Mouse (Mus musculus): Measurements from ENCODE around the gene Kcnh6. TPM values are rescaled to one million over a fixed set of nuclear protein-coding genes. Genes with fewer than 3 reads are reported as not detected.

Kcnh6 gene
- polyA plus RNA-seq (2015; fragmentation: Nextera tagmentation; extraction: Ambion mirVana), result 2.2 and 2.5 TPM in 2 replicates

DNA sequence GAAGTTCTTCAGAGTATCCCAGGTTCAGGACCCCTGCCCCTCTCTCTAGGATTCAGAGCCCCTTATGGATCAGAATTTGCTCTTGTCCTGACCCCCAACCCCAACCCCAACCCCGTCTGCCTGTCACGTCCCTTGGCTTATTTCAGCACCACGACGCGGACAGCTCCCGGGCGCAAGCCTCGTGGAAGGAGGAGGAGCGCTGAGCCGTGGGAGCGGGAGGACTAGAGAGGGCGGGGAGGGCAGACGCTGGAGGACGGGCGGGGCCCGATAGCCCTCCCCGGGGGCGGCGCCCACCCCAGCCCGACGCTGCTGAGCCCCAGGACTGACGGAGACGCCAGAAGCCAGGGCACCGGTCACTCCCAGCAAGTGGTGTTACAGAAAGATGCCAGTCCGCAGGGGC lies at the start of gene Kcnh6:
Kcnh6 (plus strand) TSS at position 304 of the 400 bp plus-strand sequence.
- Histone ChIP-seq H3K36me3 (no peaks in the 10 kb centered on the region), H3K4me1 (replicated peaks) (peaks cover 21% of the 10 kb centered on the region), H3K9ac (no peak within 1 kb of the TSS), H3K4me2 (replicated peaks) (peak within 1 kb of the TSS; percentile 82), H3K27me3 (replicated peaks) (no peaks in the 10 kb centered on the region), H3K4me3 (replicated peaks) (peak within 1 kb of the TSS; percentile 27), H3K27ac (no peak within 1 kb of the TSS), H3K9me3 (no peaks in the 10 kb centered on the region)
- under 1% methylated on average over 25 of the region's 25 CpGs for WGBS
- ATAC-seq, result peak; percentile 71

DNA sequence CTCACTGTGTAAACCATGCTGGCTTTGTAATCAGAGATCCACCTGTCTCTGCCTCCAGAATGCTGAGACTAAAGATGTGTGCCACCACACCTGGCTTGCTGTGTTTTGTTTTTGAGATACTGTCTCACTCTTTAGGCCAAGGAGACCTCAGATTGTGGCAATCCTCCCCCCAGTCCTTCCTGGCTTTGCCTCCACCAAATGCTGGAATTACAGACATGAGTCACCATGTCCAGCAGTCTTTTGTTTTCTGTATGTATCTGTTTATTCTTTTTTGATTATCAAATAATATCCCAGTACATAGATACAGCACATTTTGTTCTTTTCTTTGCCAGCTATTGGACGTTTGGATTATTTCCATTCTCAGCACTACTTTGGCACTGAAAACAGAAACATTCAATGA lies 49.4 kb upstream of the Kcnh6 start:
- Histone ChIP-seq H3K4me1 (replicated peaks) (0 out of 2 replicates have a peak, but pooled peaks cover 3% of the 10 kb centered on the region), H3K27ac (no peak overlapping the region), H3K27me3 (replicated peaks) (no peaks in the 10 kb centered on the region), H3K4me3 (replicated peaks) (no peak overlapping the region), H3K9me3 (no peaks in the 10 kb centered on the region), H3K36me3 (no peaks in the 10 kb centered on the region), H3K4me2 (replicated peaks) (no peak overlapping the region), H3K9ac (no peak overlapping the region)
- no peak for ATAC-seq
- 47% methylated on average over 1 of the region's 1 CpGs for WGBS

DNA sequence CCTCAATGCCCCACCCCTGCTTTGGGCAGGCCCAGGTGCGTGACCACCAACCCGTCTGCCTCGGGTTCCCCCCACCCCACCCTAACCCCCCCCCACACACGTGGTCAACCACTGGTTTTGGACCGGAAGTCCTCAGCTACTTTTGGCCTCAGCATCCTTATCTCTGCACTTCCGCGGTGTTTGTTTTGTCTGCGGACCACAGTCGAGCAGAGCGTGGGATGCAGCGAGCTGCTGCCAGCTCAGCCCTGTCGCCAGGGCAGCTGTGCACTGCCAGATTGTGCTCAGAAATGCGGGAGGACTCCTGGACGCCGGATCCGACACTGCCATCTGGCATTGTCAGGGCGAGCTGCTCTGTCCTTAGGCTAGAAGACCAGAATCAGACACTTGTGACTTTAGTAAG lies 48.6 kb upstream of the Kcnh6 start:
- 33% methylated on average over 17 of the region's 17 CpGs for WGBS
- Histone ChIP-seq H3K9ac (no peak overlapping the region), H3K4me1 (replicated peaks) (0 out of 2 replicates have a peak, but pooled peaks cover 3% of the 10 kb centered on the region), H3K4me2 (replicated peaks) (no peak overlapping the region), H3K27me3 (replicated peaks) (no peaks in the 10 kb centered on the region), H3K27ac (no peak overlapping the region), H3K4me3 (replicated peaks) (no peak overlapping the region), H3K9me3 (no peaks in the 10 kb centered on the region), H3K36me3 (no peaks in the 10 kb centered on the region)
- ATAC-seq, result no peak

DNA sequence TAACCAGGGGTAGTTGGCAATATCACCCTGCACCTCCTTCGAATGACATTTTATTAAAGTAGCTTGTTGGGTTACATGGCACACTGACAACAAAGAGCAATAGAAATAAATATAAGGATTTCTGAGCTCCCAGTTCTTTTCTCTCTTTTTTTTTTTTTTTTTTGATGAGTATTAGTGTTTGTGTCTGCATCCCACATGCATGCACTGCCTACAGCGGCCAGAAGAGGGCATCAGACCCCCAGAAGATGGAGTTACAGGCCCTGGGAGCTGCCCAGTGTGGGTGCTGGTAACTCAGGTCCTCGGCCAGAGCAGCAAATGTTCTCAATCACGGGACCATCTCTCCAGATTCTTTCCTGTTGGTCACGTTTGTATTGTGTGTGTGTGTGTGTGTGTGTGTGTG lies 43.2 kb upstream of the Kcnh6 start:
- Histone ChIP-seq H3K27ac (no peak overlapping the region), H3K9me3 (no peaks in the 10 kb centered on the region), H3K4me2 (replicated peaks) (no peak overlapping the region), H3K9ac (no peak overlapping the region), H3K36me3 (no peaks in the 10 kb centered on the region), H3K27me3 (replicated peaks) (peaks cover 25% of the 10 kb centered on the region), H3K4me3 (replicated peaks) (no peak overlapping the region), H3K4me1 (replicated peaks) (peaks cover 13% of the 10 kb centered on the region)
- WGBS, result 62% methylated on average over 5 of the region's 5 CpGs
- ATAC-seq, result no peak

DNA sequence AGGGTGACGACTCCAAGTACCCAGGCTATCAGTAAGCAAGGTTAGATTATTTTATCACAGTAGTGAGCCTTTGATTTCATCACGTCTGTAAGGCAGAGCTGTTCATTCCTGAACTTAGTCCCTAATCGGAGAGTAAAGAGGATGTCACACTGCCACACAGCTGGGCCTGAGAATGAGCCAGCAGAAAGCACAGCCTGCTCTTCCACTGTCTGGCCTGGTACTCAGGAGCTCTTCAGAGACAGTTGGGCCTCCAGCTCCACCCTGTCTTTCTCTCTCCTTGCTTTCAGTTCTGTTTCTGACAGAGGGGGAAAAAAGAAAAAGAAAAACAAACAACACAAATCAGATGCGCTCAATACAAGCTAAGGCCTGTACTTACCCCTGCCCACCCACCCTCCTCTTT lies 41.6 kb upstream of the Kcnh6 start:
- Histone ChIP-seq H3K27me3 (replicated peaks) (peaks cover 30% of the 10 kb centered on the region), H3K36me3 (no peaks in the 10 kb centered on the region), H3K4me3 (replicated peaks) (no peak overlapping the region), H3K9ac (no peak overlapping the region), H3K4me1 (replicated peaks) (peaks cover 13% of the 10 kb centered on the region), H3K27ac (no peak overlapping the region), H3K9me3 (no peaks in the 10 kb centered on the region), H3K4me2 (replicated peaks) (no peak overlapping the region)
- ATAC-seq, result no peak
- WGBS, result 73% methylated on average over 4 of the region's 4 CpGs

DNA sequence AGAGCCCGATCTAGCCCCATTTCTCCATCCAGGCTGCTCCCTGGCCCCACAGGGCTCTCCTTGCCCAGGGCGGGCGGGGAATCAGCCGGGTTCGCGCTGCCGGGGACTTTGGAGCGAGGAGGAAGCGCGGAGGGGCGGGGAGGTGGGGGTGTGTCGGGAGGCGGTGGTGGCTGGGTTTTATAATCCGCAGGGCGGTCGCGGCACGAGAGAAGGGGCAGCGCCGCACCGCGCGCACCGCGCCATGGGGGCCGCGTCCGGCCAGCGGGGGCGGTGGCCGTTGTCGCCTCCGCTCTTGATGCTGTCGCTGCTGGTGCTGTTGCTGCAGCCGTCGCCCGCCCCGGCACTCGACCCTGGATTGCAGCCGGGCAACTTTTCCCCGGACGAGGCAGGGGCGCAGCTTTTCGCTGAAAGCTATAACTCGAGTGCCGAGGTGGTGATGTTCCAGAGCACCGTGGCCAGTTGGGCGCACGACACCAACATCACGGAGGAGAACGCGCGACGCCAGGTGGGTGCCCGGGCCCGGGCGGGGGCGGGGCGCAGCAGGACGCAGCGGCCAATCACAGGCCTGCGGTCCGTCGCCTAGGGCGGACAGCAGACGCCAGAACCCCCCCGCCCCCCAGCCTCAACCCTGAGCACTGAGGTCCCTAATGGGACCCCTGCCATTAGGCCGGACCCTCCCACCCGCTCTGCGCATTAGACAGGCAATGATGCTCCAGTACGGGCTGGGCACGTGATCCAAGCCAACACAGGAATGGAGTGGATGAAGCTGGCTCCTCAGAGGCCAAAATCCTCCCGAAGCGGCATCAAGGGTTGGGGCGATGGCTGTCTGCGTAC lies 40.0 kb upstream of the Kcnh6 start, which contains the start of gene Ace:
Ace (plus strand) TSS at position 205 of the 834 bp plus-strand sequence.
- peaks cover 13% of the 10 kb centered on the region for H3K4me1 ChIP-seq (replicated peaks)
- peaks cover 30% of the 10 kb centered on the region for H3K27me3 ChIP-seq (replicated peaks)
- no peaks in the 10 kb centered on the region for H3K9me3 ChIP-seq
- peak within 1 kb of the TSS; percentile 49 for H3K9ac ChIP-seq
- peak within 1 kb of the TSS; percentile 51 for H3K4me3 ChIP-seq (replicated peaks)
- H3K36me3 ChIP-seq, result no peaks in the 10 kb centered on the region
- ATAC-seq, result peak; percentile 78
- peak within 1 kb of the TSS; percentile 99 for H3K4me2 ChIP-seq (replicated peaks)
- H3K27ac ChIP-seq, result no peak within 1 kb of the TSS
- WGBS, result under 1% methylated on average over 64 of the region's 76 CpGs

DNA sequence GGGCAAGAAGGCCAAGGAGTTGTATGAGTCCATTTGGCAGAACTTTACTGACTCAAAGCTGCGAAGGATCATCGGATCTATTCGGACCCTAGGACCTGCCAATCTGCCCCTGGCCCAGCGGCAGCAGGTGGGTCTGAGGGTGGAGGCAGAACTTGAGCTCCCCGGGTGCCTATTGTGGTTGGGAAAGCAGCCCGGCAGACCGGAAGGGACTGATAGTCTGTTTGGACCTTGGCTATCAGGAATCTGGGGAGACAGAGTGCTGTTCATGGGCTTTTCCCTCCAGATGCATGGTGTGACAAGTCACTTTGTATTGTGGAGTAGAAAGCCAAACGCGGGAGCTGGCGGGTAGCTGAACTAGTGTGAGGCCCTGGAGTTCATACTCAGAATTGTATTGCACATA lies 39.0 kb upstream of the Kcnh6 start:
- WGBS, result 58% methylated on average over 10 of the region's 10 CpGs
- Histone ChIP-seq H3K4me2 (replicated peaks) (peak overlapping the region; percentile 99), H3K36me3 (no peaks in the 10 kb centered on the region), H3K4me1 (replicated peaks) (peaks cover 13% of the 10 kb centered on the region), H3K27me3 (replicated peaks) (peaks cover 30% of the 10 kb centered on the region), H3K9ac (no peak overlapping the region), H3K4me3 (replicated peaks) (no peak overlapping the region), H3K9me3 (no peaks in the 10 kb centered on the region), H3K27ac (no peak overlapping the region)
- ATAC-seq, result no peak

DNA sequence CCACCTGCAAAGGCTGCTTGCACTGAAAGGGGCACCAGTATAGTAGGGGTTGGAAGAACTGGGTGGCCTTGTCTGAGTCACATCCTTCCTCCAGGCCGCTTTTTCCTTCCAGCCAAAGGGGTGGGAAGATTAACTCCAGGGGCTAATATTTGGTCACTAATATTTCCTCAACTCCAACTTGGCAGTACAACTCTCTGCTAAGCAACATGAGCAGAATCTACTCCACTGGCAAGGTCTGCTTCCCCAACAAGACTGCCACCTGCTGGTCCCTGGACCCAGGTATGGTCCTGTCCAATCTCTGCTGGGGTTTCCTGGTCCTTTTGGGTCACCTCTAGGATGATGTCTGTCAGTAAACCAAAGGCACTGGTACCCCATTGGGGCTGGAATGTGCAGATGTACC lies 38.4 kb upstream of the Kcnh6 start:
- H3K4me2 ChIP-seq (replicated peaks), result no peak overlapping the region
- H3K36me3 ChIP-seq, result no peaks in the 10 kb centered on the region
- no peaks in the 10 kb centered on the region for H3K9me3 ChIP-seq
- peaks cover 30% of the 10 kb centered on the region for H3K27me3 ChIP-seq (replicated peaks)
- peaks cover 13% of the 10 kb centered on the region for H3K4me1 ChIP-seq (replicated peaks)
- H3K27ac ChIP-seq, result no peak overlapping the region
- 50% methylated on average over 1 of the region's 1 CpGs for WGBS
- no peak overlapping the region for H3K4me3 ChIP-seq (replicated peaks)
- H3K9ac ChIP-seq, result no peak overlapping the region
- ATAC-seq, result no peak

DNA sequence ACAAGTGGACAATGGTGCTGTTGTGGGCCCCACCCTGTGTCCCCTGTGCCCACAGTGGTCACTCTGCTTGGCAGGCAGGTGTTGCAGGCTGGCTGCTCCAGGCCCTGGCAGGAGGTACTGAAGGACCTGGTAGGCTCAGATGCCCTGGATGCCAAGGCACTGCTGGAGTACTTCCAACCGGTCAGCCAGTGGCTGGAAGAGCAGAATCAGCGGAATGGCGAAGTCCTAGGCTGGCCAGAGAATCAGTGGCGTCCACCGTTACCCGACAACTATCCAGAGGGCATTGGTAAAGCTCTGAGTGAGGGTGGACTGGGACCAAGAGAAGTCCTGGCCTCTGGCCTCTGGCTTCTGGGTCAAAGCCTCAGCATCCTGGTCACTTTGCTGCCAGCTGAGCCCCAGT lies 33.3 kb upstream of the Kcnh6 start:
- Histone ChIP-seq H3K27ac (no peak overlapping the region), H3K4me3 (replicated peaks) (no peak overlapping the region), H3K36me3 (no peaks in the 10 kb centered on the region), H3K4me1 (replicated peaks) (no peaks in the 10 kb centered on the region), H3K27me3 (replicated peaks) (0 out of 2 replicates have a peak, but pooled peaks cover 5% of the 10 kb centered on the region), H3K9me3 (no peaks in the 10 kb centered on the region), H3K9ac (no peak overlapping the region), H3K4me2 (replicated peaks) (no peak overlapping the region)
- WGBS, result 94% methylated on average over 6 of the region's 6 CpGs
- ATAC-seq, result no peak

DNA sequence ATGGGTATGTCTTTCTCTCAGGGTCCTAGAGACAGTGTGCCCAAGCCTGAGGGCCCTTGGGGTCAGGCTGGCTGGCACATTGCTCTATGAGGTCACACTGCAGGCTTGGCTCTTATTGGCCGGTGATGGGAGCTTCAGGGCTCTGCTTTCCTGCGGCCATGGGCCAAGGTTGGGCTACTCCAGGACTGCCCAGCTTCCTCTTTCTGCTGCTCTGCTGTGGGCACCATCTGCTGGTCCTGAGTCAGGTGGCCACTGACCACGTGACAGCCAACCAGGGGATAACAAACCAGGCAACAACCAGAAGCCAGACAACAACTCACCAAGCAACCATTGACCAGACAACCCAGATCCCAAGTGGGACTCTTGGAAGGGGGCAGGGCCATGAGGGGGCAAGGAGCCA lies 32.9 kb upstream of the Kcnh6 start:
- no peak overlapping the region for H3K9ac ChIP-seq
- no peaks in the 10 kb centered on the region for H3K4me1 ChIP-seq (replicated peaks)
- no peak overlapping the region for H3K4me2 ChIP-seq (replicated peaks)
- H3K36me3 ChIP-seq, result no peaks in the 10 kb centered on the region
- no peak overlapping the region for H3K4me3 ChIP-seq (replicated peaks)
- no peak for ATAC-seq
- H3K27me3 ChIP-seq (replicated peaks), result 0 out of 2 replicates have a peak, but pooled peaks cover 5% of the 10 kb centered on the region
- H3K27ac ChIP-seq, result no peak overlapping the region
- WGBS, result 66% methylated on average over 3 of the region's 3 CpGs
- H3K9me3 ChIP-seq, result no peaks in the 10 kb centered on the region

DNA sequence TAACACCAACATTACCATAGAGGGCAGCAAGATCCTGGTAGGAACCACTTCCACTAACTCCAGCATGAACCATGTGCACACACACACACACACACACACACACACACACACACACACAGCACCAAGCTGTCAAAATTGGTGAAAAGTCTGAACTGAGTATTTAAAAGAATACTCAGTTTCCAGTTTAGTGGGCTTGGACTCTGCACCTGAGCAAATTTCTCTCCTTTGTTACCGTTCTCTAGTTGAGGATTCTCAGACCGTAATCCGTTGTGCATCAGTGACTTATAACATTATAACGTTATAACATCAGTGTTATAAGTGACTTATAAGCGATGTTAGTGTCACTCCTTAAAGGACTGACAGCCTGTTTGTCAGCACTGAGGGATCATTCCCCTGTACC lies 32.3 kb upstream of the Kcnh6 start:
- H3K4me1 ChIP-seq (replicated peaks), result no peaks in the 10 kb centered on the region
- H3K9me3 ChIP-seq, result no peaks in the 10 kb centered on the region
- H3K4me2 ChIP-seq (replicated peaks), result no peak overlapping the region
- H3K36me3 ChIP-seq, result no peaks in the 10 kb centered on the region
- 88% methylated on average over 5 of the region's 5 CpGs for WGBS
- no peak overlapping the region for H3K9ac ChIP-seq
- H3K27ac ChIP-seq, result no peak overlapping the region
- ATAC-seq, result no peak
- H3K4me3 ChIP-seq (replicated peaks), result no peak overlapping the region
- no peaks in the 10 kb centered on the region for H3K27me3 ChIP-seq (replicated peaks)

DNA sequence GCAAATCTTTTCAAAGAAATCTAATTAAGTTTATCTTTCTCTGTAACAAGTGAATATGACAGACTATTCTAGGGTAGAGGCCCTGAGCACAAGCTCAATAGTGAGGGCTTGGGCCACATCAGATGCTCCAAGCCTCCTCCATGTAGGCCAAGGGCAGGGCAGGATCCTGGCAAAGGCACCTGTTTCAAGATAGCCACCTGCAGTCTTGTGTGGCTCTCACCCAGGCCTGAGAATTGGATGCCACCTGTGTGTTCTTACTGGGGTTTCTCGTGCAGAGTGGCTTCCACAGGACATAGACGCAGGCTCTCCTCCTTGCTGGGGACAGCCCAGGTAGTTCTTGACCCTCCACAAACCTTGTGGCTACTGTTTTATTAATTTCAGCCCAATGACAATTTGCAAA lies 29.7 kb upstream of the Kcnh6 start:
- no peaks in the 10 kb centered on the region for H3K27me3 ChIP-seq (replicated peaks)
- H3K9ac ChIP-seq, result no peak overlapping the region
- no peaks in the 10 kb centered on the region for H3K9me3 ChIP-seq
- H3K4me3 ChIP-seq (replicated peaks), result no peak overlapping the region
- H3K4me2 ChIP-seq (replicated peaks), result no peak overlapping the region
- no peaks in the 10 kb centered on the region for H3K4me1 ChIP-seq (replicated peaks)
- H3K36me3 ChIP-seq, result no peaks in the 10 kb centered on the region
- ATAC-seq, result no peak
- H3K27ac ChIP-seq, result no peak overlapping the region
- WGBS, result 78% methylated on average over 2 of the region's 2 CpGs

DNA sequence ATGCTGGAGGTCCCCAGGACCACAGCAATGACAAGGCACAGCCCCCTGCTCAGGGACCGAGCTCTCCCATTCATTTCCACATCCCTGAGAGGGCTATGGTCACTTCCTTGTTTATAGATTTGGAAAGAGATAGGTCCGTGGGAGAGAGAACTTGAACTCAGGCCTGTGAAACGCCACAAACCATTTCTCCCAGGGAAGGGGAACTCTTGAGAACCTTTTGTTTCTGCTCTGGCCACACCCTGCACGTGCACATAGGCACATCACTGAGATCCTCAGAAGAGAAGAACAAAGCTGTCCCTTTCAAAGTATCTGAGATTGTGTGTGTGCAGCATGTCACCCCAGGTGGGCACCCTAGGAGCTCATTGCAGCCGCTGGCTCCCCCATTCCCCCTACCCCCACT lies 29.3 kb upstream of the Kcnh6 start:
- WGBS, result 60% methylated on average over 5 of the region's 5 CpGs
- Histone ChIP-seq H3K9ac (no peak overlapping the region), H3K9me3 (no peaks in the 10 kb centered on the region), H3K27me3 (replicated peaks) (no peaks in the 10 kb centered on the region), H3K36me3 (no peaks in the 10 kb centered on the region), H3K27ac (no peak overlapping the region), H3K4me1 (replicated peaks) (no peaks in the 10 kb centered on the region), H3K4me2 (replicated peaks) (no peak overlapping the region), H3K4me3 (replicated peaks) (no peak overlapping the region)
- ATAC-seq, result no peak

All from intestine, embryonic 15.5 days (tissue).